Mouse (Mus musculus) liver, embryonic 14.5 days (tissue): ENCODE data around the gene Wdr25.

Experiments
- CTCF ChIP-seq: IDR thresholded peaks from 2 replicates; pipeline ENCODE4 v1.5.1; 2016; ENCODE audit warnings: antibody characterized with exemption, low read depth, control low read depth
- EP300 ChIP-seq: IDR thresholded peaks from 2 replicates; pipeline ENCODE4 v1.6.1; 2016; ENCODE audit warnings: antibody characterized with exemption, low read depth

DNA sequence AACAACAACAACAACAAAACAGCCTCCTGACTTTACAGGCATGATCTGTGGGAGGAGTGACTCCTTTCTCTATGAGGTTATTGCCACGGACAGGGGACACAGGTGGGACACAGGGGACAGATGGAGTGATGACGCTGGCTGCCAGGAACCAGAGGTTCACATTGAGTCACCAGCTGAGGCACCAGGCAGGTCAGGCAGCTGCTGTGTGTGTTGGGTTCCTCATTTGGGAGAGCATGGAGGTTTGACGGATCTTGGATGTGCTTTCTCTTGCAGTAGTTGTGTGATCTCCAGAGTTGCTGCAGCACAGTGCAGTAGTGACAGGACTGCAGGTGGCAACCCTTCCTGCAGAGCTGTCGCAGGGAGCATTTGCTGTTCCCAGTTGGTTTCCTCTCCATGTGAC is 25.3 kb downstream of the Wdr25 start:
- no peak for TF ChIP-seq EP300
- no peak for TF ChIP-seq CTCF
